Mouse (Mus musculus) myocyte (in vitro differentiated cells): Measurements from ENCODE around the gene Keap1.
"Not testable (repeated sequence)": the region's sequence is repeated elsewhere in the genome, so short reads cannot be mapped to it uniquely, and the experiment has no call there.

Experiments
- E2F4 ChIP-seq: IDR thresholded peaks from one replicate; pipeline ENCODE4 v1.6.1; 2011; ENCODE audit warnings: mild to moderate bottlenecking, control low read depth, moderate library complexity; ENCODE audit not compliant: insufficient read depth
- MAX ChIP-seq: IDR thresholded peaks from one replicate; pipeline ENCODE4 v1.6.1; 2011; ENCODE audit warnings: low read depth, mild to moderate bottlenecking, control low read depth

DNA sequence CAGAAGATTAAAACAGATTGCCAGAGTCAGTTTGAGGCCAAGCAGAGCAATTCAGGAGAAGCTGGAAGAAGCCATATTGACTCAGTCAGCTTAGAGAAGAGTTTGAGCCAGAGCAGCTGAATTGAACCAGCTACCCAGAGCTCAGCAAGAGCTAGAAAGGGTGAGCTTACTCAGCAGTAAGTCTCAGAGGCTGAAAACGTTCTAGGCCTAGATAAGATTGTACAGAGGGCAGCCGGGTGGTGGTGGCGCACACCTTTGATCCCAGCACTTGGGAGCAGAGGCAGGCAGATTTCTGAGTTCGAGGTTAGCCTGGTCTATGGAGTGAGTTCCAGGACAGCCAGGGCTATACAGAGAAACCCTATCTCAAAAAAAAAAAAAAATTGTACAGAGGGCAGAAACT, 17.2 kb upstream of the Keap1 start:
- not testable (repeated sequence) for TF ChIP-seq E2F4, MAX
